Mouse (Mus musculus) c-Kit-positive CD71-positive TER-119-positive erythroid progenitor cells, embryonic 14.5 days (primary cell): ENCODE results near the gene Zfp142.

Experiments used
- DNase-seq: peaks from one replicate; pipeline ENCODE4 v3.0.0-alpha.2; 2013; ENCODE audit warnings: low spot score

Zfp142 gene

GRCm38 (mm10) chr1:74587773-74588445 is at the start of gene Zfp142, which contains the start of gene Bcs1l:
TSS of gene Zfp142 (minus strand) at chr1:74588246.
TSS of gene Bcs1l (plus strand) at chr1:74588289.
- peak; percentile 95 for DNase-seq

DNA sequence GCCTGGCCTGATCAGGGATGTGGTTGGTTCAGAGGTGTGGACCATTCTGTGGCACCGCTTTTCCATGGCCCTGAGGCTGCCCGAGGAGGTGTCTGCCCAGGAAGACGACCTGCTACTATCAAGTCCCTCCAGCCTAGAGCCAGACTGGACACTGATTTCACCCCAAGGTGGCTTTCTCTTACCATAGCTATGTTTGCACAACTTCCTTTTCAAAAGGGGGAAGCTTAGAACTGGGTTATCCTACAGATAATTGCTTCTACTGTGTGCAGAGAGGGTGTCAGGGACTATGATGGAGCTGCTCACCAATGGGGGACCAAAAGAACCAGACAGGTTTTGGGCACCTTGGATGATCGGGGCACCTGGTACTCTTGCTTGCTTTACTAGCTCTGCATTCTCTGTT is 44.7 kb upstream of the Zfp142 start:
- no peak for DNase-seq

DNA sequence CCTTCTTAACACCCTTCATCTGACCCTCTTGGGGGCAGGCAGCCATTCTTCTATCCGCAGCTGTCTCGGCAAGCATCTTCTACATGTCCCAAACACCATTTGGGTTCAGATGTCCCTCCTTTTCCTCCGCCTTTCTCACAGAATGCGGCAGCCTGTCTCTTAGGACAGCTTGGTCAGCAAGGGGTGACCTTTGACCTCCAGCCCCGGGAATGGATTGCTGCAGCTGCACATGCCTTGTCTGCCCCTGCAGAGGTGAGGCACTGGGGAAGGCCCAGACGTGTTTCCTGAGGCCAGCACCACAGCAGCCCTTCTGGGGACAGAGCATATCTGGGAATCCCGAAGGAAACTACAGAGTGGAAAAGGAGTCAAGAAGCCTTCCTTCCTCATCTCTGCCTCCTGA is 40.0 kb upstream of the Zfp142 start:
- DNase-seq = no peak

DNA sequence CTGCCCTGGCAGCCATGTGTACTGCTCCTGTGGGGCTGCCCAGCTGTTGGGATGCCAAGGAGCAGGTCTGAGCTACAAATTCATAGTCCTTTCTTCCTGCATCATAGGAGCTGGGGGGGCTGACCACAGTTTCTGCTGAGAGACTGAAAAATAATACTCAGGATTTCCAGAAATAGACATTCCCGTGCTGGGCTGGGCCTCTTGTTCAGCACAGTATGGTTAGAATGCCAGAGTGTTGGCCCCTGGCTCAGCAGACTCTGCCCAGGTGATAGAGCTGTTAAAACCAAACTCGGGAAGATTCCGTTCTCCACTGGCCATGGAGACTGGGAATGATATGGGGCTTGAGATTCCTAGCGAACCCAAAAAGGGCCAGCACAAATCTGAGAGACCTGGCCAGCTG is 38.0 kb upstream of the Zfp142 start:
- no peak for DNase-seq

- no peak for DNase-seq
Measured at GRCm38 (mm10) chr1:74624183-74624582, 36.1 kb upstream of the Zfp142 start.

GRCm38 (mm10) chr1:74601267-74601962 is 13.4 kb upstream of the Zfp142 start, which contains the start of the genes Rnf25 and Stk36:
TSS of gene Rnf25 (minus strand) at chr1:74601397.
TSS of gene Stk36 (plus strand) at chr1:74601445.
- peak; percentile 86 for DNase-seq

DNA sequence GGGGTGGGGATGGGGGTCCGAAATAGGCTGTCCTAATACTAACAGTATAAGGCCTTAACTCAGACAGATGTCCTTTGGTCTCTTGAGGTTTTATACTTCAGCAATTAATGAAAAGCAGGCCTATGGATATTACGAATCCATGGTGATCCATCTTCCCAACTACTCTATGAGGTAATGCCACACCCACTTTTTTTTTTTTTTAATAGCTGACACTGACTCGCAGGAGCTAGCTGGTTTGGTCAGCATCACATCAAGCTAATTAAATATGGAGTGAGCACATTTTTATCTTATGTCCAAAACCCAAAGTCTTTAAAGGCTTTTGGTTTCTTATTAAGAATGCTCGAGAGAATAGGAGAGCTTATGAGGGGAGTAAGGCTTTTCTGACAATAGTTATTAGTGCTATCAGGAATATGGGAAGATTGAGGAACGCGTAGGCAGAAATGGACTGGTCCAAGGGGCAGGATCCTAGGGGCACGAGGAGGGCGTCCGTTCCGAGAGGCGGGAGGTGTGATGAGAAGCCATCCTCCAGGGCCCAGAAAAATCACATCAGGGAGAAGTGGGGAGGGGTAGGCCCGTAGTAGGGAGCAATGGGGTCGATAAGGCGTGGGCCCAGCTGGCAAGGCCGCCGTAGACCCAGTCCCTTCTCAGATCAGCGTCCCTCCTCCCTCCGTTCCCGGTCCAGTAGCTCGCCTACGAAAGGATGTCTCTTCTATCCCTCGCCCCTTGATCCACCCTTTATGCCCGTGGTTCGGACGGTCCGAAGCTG is 12.6 kb upstream of the Zfp142 start:
- DNase-seq = no peak

DNA sequence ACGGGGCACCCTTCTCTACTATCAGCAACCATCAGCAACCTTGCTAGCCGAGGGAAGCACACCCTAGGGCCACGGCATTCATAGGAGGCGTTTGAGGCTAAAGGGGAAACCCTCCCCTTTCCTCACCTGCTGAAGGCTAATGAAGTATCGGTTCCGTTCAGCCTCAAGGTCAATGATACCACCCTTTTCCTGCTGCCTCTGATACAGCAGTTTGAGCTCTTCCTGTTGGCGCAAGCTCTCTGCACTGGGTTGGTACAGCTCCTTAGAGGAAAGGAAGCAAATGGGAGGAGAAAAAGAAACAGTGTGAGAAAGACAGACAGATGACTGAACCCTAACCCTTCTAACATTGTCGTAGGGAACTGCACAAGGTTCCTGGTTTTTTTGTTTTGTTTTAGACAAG is 6.4 kb upstream of the Zfp142 start:
- DNase-seq = no peak

DNA sequence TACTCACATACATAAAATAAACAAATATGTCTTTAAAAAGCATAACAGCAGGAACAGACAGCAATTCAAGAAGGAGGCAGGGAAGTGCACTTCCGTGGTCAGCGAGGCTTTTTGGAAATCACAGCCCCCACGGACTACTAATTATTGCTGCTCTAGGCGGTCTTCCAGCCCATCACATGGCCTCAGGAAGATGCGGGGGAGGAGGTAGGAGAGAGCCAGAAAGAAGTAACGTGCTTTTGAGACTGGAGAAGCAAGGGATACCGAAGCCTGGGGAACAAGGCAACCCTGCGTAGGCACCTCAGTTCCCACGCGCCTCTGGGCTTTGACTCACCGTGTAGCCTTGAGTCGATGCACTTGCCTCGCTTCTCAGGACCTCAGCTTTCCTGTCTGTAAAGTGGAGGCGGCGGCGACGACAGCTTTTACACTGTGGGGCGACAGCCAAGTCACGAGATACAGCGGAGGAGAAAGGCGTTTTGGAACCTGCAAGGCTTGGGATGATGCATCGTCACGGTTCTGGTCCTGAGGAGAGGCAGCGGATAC is 743 bp downstream of the Zfp142 start:
- peak; percentile 21 for DNase-seq

GRCm38 (mm10) chr1:74584616-74585398 is 3.2 kb downstream of the Zfp142 start:
- peak; percentile 31 for DNase-seq

DNA sequence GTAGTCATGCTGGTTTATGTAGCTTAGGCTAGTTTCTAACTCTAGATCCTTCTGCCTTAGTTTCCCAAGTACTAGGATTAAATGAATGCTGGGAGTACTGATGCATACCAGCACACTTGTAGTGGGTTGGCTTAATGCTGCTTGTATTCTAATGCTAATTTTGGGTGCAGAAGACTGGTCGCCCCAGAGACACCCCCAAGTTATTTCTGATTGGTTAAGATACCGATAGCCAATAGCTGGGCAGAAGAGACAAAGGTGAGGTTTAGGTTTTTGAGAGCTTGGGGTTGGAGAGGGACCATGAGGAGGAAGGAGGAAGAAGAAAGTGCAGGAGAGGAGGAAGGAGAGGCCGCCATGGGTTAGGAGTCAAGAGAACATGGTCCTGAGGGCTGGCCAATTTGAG is 5.4 kb downstream of the Zfp142 start:
- no peak for DNase-seq

DNA sequence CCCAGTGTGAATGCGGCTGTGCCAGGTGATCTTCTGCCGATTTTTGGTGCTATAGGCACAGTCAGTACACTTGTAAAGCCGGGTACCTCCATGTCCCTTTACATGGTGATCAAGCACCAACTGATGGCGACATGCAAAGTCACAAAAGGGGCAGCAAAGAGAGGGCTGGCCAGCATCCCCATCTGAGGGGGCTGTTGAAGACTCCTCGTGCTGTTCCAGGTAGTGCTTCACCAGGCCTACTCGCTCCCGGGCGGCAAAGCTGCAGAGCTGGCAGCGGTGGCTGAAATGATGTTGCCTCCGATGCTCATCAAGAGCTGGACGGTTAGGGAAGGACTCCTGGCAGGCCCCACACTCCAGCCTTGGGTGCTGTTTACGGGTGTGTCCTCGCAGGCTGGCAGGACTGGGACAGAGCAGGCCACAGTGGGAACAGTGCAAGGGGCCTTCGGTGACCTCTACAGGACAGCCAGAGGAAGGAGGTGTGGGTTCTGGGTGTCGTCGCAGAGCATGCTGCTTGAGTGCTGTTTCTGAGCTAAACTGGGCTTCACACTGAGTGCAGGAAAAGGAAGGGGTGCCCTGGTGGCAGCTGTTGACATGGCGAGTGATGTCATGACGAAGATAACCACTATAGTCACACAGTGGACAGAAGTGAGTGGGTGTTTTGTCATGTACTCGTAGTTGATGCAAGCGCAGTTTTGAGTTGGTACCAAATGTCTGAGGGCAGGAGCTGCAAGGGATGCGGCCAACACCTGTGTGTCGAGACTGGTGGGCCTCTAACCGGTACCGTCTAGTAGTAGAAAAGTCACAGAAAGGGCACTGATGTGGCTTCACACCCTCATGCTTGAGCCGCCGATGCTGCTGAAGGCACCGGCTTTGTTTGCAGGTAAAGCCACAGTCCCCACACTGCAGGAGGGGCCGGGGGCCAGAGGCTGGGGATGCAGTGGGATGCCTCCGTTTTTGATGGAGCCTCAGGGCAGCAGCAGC is 18.0 kb downstream of the Zfp142 start:
- DNase-seq = no peak

DNA sequence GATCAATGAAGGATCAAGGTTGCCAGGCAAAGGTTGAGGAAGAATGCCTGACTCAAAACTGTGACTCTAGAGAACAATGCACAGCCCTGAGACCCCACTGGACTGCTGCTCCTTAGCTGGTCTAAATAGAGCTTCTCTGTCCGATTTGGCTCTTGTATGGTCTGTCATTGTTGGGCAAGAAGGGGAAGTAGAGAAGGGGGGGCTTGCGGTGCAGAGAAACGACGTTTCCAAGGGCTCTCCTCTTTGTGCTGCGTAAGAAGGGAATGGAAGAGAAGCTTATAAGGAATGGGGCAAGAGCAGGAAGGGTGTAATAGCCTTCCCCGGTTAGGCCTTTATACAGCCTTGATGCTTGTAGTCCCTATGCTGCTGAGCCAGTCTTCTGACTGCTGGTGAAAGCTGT is 22.2 kb downstream of the Zfp142 start:
- DNase-seq = no peak

GRCm38 (mm10) chr1:74559061-74559460 is 29.0 kb downstream of the Zfp142 start:
- no peak for DNase-seq

DNA sequence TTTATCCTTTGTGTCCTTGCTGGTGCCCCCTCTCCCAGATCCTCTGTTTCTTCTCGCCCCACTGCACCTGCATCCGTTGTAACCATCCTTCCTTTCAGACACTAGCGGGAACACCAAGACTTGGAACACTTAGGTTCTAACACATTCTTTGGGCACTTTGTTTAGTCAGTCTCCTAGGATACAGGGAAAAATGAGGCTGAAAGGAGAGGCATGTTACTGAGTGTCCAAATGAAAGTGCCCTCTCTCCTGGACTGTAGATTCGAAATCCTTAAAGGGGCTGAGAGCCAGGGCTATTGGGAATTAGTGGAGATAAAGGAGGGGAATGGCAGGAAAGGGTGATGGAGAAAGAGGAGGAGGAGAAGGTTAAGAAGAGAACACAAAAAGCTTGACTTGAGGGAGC is 43.9 kb downstream of the Zfp142 start, which contains the start of gene Usp37:
TSS of gene Usp37 (minus strand) at position 101 of the 400 bp plus-strand sequence.
- no peak for DNase-seq

GRCm38 (mm10) chr1:74542451-74542961 is 45.5 kb downstream of the Zfp142 start, which contains the start of gene Plcd4:
TSS of gene Plcd4 (plus strand) at chr1:74542888.
- no peak for DNase-seq

DNA sequence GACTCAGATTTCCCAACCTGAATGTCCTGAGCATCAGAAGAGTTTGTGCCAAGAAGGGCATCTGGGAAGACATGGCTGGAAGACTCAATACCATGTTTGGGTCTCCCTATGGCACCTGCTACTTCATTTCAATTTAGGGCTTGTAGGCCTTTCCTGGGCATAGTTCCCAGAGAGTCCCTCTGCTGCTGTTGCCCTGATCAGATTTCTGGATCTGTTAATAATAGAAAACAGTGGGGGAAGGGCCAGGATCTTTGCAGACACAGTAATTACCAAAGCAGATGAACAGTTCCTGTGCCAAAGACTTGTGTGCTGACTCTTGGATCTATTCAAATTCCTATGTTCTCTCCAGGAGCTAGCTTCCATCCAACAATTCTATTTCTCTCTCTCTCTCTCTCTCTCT is 49.4 kb downstream of the Zfp142 start:
- DNase-seq = no peak

DNA sequence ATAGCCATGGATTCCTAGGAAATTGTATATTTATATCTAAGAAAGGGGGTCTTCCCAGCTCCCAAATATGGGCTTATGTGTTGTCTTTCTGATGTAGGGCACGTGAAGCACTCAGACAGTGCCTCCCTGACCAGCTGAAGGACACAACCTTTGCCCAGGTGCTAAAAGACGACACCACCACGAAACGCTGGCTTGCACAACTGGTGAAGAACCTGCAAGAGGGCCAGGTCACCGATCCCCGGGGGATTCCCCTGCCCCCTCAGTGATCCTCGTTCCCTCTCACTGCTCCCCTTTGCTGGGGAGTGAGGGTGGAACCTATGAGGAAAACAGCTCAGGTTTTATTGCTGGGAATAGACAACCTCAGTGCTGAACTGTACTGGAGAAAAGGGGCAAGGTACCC is 59.5 kb downstream of the Zfp142 start:
- no peak for DNase-seq

GRCm38 (mm10) chr1:74524746-74525145 is 63.3 kb downstream of the Zfp142 start:
- DNase-seq = no peak

DNA sequence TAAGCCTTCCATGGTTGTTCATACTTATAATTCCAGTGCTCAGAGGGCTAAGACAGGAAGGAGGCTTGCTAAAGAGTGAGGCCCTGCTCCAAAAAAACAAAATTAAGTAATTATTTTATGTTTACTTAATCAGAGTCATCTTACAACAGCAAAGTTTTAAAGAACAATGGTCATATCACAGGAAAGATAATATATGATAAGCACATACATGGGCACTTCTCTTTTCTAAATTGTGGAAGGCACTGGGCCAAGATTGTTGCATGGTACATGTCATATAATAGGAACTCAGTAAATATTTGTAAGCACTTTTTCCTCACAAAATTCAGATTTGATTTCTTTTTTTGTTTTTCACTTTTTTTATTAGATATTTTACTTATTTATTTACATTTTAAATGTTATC is 68.2 kb downstream of the Zfp142 start:
- no peak for DNase-seq
